In genomic region chr3:152154095-152154494, GRCm38 (mm10) we compare ENCODE assay signal across 17 mouse cellular contexts. TPM values are rescaled to one million over a fixed set of nuclear protein-coding genes. Genes with fewer than 3 reads are reported as not detected.
"Had no signal": no experiment of that assay in that cellular context is flagged by ENCODE, and none has a peak within 500 bp of the region (broad histone marks: within the 10 kb centered on the region; RNA-seq: fewer than 3 reads in every experiment).

No protein-coding gene starts in this region.

- H3K4me3 ChIP-seq: limb, embryonic 12.5 days; limb, embryonic 15.5 days; midbrain, embryonic 12.5 days; midbrain, embryonic 15.5 days; neural tube, embryonic 13.5 days had no signal

- H3K4me1 ChIP-seq: limb, embryonic 15.5 days; midbrain, embryonic 12.5 days; midbrain, embryonic 15.5 days had no signal

- H3K36me3 ChIP-seq: limb, embryonic 12.5 days; limb, embryonic 15.5 days; midbrain, embryonic 12.5 days; midbrain, embryonic 15.5 days; neural tube, embryonic 13.5 days had no signal

- H3K27ac ChIP-seq: limb, embryonic 12.5 days; limb, embryonic 15.5 days; macrophage; midbrain, embryonic 12.5 days; midbrain, embryonic 15.5 days; neural tube, embryonic 13.5 days; stomach, postnatal 0 days had no signal

- H3K4me2 ChIP-seq: limb, embryonic 12.5 days; limb, embryonic 15.5 days; lung, embryonic 14.5 days; midbrain, embryonic 12.5 days; midbrain, embryonic 15.5 days; neural tube, embryonic 13.5 days had no signal

- H3K27me3 ChIP-seq: limb, embryonic 12.5 days; midbrain, embryonic 15.5 days; neural tube, embryonic 13.5 days had no signal

- ATAC-seq: lung, postnatal 0 days; midbrain, embryonic 15.5 days had no signal

- DNase-seq: kidney, adult 18-20 months; kidney, adult 9 months; kidney, postnatal 14 days; kidney, postnatal 4 days; left cerebral cortex, postnatal 4 days; lung, embryonic 14.5 days; thymus, adult 2 months; thymus, postnatal 14 days; thymus, postnatal 4 days had no signal

- H3K9me3 ChIP-seq: limb, embryonic 12.5 days; limb, embryonic 15.5 days; midbrain, embryonic 12.5 days; midbrain, embryonic 15.5 days; neural tube, embryonic 13.5 days had no signal

- H3K9ac ChIP-seq: limb, embryonic 12.5 days; limb, embryonic 15.5 days; lung, embryonic 14.5 days; midbrain, embryonic 12.5 days; midbrain, embryonic 15.5 days; neural tube, embryonic 13.5 days had no signal

RNA-seq across cellular contexts. Expression of gene Gipc2, which starts 11.9 kb away (rescaled TPM):
- polyA plus RNA-seq: macrophage had no signal
